Mouse (Mus musculus): ENCODE data around the gene Slc46a1.

The Slc46a1 gene

DNA sequence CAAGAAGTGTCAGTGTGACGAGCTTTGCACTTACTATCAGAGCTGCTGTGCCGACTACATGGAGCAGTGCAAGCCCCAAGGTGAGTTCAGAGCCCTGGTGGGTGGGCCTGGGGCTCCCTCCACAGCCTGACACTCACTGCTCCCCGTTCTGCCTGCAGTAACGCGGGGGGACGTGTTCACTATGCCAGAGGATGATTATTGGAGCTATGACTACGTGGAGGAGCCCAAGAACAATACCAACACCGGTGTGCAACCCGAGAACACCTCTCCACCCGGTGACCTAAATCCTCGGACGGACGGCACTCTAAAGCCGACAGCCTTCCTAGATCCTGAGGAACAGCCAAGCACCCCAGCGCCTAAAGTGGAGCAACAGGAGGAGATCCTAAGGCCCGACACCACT is 34.0 kb downstream of the Slc46a1 start:
- in situ Hi-C loops (cut with MboI; ENCODE audit: unreplicated experiment in 2 of 2), result loop anchor here in 1 of 2 experiments (25.0 kb wide), 1 partner anchor 338 kb away; the partner anchor contains the start of gene Lyrm9

DNA sequence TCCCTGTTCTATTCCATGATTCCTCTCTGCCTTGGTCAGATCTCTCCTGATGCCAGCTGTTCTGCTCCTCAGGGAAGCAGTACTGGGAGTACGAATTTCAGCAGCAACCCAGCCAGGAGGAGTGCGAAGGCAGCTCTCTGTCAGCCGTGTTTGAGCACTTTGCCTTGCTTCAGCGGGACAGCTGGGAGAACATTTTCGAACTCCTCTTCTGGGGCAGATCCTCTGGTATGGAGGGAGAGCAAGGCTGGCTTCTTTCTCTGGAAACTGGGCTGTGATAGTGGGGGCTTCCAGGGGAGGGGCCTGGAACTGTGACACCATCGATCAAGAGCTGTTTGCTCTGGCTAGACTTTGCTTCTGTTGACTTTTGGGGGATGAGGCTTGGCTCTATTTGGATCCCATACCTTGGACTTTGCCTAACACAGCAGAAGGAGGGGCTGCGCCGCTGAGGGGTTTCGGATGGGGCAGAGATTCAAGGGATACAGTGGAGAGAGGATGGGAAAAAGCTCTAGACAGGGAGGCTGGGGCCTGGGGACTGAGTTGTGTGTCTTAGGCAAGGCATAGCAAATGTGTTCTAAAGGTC is 35.2 kb downstream of the Slc46a1 start:
- in situ Hi-C loops (cut with MboI; ENCODE audit: unreplicated experiment in 2 of 2), result no loop called here

DNA sequence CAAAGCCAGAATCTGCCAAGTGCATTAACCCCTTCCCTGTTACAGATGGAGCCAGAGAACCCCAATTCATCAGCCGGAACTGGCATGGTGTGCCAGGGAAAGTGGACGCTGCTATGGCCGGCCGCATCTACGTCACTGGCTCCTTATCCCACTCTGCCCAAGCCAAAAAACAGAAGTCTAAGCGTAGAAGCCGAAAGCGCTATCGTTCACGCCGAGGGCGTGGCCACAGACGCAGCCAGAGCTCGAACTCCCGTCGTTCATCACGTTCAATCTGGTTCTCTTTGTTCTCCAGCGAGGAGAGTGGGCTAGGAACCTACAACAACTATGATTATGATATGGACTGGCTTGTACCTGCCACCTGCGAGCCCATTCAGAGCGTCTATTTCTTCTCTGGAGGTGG is 36.0 kb downstream of the Slc46a1 start:
- in situ Hi-C loops (cut with MboI; ENCODE audit: unreplicated experiment in 2 of 2), result no loop called here

DNA sequence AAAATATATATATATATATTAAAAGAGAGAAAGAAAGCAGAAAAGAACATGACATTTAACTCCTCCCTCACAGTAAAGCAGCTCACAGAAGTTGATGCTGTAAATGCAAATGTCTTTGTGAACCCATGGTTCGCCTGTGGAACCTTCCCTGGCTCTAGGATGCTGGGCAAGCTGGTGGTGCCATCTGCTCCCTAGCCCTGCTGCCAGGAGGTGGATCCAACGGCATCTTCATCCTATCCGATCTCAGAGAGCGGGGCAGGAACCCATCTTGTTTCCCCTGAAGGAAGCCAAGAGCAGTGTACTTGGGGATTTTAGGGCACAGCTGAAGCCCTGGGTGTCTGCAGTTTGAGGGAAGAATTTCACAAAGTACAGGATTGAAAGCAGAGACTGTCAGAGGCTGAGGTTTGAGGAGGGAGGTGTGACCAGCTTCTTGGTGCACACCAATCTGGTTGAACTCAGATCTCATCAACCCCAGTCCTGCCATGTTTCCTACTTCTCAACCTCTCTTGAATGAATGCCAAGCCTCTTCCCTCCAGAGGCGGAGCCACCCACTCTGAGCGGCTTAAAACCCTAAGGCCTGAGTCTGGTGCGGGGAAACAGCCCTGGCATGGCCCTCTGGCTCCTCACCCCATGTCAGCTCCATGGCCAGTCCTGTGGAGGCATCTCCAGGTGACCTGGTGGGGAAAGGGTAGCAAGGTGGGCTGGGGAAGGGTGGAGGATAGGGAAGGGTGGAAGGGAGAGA is 37.6 kb downstream of the Slc46a1 start, which contains the start of gene Sebox:
Gene Sebox, plus strand, starts transcription at position 539 of the 742 bp plus-strand sequence.
- in situ Hi-C loops (cut with MboI; ENCODE audit: unreplicated experiment in 2 of 2), result no loop called here

DNA sequence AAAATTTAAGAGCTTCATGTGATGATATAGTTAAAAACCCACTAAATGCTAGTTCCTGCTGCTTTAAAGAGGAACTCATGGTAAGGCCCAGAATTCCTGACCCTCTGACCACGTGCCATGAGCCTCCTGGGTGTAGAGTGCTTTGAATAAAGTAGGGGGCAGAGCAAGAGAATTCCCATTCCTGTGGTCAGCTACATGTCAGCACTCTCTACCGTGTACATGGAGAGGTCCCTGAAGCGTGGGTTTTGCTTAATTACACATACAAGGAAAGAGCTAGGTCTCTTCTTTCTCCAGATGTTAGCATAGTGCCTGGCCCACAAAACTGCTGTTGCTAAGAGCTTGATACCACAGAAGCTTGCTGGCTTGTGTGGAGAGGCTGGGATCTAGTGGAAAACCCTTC is 39.9 kb downstream of the Slc46a1 start:
- in situ Hi-C loops (cut with MboI; ENCODE audit: unreplicated experiment in 2 of 2), result no loop called here

DNA sequence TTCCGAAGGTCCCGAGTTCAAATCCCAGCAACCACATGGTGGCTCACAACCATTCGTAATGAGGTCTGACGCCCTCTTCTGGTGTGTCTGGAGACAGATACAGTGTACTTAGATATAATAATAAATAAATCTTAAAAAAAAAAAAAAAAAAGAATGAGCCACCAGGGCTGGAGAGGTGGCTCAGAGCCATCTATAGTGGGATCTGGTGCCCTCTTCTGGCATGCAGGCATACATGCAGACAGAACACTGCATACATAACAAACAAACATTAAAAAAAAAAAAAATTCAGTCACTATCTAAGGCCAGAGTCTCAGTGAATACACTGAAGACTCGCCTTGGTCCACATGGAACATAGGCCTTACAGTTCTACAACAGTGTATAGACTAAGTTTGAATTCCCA is 43.7 kb downstream of the Slc46a1 start:
- in situ Hi-C loops (cut with MboI; ENCODE audit: unreplicated experiment in 2 of 2), result no loop called here

DNA sequence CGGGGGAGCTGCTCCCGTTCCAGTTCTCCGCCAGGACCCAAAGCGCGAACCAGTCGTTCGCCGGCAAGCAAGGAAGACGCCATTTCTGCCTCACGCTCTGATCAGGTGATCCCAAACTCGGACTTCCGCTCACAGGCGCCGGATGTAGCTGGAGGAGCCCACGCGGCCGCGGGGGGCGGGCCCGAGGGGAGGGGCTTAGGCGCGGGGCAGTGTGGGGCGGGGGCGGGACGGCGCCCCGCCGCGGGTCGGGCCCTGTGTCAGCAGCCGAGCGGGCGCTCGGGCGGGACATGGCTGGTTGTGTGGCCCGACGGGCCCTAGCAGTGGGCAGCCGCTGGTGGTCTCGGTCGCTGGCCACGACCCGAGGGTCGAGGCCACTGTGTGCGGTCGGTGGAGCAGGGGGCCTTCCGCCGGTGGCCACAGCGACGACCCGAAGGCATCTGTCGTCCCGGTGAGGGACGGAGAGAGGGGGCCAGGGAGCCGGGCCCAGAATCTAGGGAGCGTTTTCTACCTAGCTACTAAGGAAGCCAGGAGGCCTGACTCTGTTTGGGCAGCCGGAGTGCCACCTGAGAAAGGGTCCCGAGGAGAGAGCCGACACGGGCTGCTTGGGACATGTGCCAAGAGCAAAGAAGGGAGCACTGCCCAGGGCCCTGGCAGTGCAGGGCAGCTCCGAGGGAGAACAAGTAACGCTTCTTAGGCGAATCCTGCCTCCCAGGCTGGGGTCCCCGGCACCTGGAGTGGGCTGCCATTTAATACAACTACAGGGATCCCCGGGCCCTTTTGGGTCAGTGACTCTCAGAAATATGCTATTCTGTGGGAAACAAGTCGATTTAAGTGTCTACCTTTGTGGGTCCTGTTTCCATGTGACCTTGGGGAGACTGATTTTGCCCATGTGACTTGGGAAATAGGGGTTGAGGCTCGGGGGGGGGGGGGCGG is 46.8 kb downstream of the Slc46a1 start, which contains the start of the genes Tmem199 and Poldip2:
Gene Tmem199, minus strand, starts transcription at position 148 of the 933 bp plus-strand sequence.
Gene Poldip2, plus strand, starts transcription at position 169 of the 933 bp plus-strand sequence.
- in situ Hi-C loops (cut with MboI; ENCODE audit: unreplicated experiment in 2 of 2), result no loop called here

DNA sequence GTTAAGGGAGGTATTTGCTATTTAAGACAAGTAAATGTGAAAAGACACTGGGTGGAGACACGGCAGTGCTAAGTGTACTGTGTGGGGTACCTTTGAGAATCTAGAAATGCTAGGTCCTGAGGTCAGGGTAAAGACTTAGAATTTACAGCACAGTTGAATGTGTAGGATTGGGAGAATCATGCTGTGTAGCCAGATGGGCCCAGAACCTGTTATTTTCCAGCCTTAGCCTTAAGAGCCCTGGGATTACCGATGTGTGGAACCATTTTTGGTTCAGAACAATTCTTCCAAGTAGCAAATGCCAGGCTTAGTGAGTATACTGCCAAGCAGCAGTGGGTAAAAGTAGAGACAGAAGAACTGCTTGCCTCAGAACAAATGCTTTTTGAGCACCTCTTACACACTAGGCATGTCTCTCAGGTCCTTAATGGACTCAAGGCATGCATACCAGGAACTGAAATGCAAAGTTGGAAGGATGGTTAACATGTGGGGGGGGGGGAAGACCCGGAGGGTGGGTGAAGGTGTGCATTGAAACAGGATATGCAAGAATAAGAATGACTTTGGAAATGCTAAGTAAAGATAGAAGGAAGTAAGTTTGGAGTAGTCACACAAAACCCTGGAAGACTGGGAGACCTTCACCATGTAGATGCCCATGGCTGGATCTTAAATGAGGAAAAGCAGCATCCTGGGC is 47.8 kb downstream of the Slc46a1 start:
- in situ Hi-C loops (cut with MboI; ENCODE audit: unreplicated experiment in 2 of 2), result no loop called here

DNA sequence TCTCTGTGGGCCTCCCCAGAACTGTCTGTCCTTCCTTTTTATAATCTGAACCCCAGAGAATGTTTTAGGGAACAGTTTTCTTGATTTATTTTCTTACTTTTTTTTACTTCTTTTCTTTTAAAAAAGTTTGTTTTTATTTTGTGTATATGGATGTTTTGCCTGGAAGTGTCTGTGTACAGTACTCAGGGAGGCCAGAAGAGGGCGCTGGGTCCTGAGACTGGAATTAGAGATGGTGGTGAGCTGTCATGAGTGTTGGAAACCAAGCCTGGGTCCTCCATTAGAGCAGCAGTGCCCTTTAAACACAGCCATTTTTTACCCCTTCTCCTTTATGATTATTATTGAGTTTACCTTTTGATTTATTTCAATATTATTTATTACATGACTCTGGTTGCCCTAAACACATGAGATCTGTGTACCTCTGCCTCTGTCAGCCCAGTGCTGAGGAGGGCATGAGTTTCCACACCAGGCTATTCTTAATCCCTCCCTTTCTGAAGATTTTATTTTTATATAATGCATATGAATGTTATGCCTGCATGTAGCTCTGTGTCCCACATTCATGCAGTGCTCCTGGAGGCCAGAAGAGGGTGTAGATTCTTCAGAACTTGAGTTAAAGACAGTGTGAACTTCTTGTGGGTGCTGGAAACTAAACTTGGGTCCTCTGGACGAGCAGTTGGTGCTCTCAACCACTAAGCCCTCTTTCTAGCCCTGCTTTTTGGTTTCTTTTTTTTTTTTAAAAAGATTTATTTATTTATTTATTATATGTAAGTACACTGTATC is 50.2 kb downstream of the Slc46a1 start:
- in situ Hi-C loops (cut with MboI; ENCODE audit: unreplicated experiment in 2 of 2), result no loop called here

DNA sequence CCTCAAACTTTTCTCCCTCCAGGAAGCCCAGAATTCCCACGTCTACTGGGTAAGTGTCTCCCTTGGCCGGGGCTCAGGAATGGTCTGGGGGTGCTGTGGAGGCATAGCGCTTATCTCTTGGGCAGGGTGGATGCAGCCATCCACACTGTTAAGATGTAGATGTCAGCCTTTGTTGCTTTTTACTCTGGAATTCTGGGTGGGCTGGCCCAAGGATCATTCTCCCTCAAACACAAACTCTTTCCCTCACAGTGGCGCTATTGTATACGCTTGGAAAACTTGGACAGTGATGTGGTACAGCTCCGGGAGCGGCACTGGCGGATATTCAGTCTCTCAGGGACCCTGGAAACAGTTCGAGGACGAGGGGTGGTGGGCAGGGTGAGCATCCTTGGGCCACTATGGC is 53.4 kb downstream of the Slc46a1 start:
- in situ Hi-C loops (cut with MboI; ENCODE audit: unreplicated experiment in 2 of 2), result no loop called here
